Mouse (Mus musculus) ES-E14 (cell line): ENCODE data around the gene Plcd1.

ENCODE experiments used
- CHD2 ChIP-seq: IDR thresholded peaks from 2 replicates; pipeline ENCODE4 v1.6.1; 2014; ENCODE audit warnings: mild to moderate bottlenecking, low read depth, low read length, inconsistent platforms
- HCFC1 ChIP-seq: IDR thresholded peaks from 2 replicates; pipeline ENCODE4 v1.6.1; 2012; ENCODE audit warnings: low read length, inconsistent platforms, borderline replicate concordance; ENCODE audit not compliant: insufficient read depth
- MAFK ChIP-seq: IDR thresholded peaks from 2 replicates; pipeline ENCODE4 v1.6.1; 2014; ENCODE audit warnings: mild to moderate bottlenecking, low read depth, low read length, inconsistent platforms; ENCODE audit not compliant: insufficient read depth
- ZC3H11A ChIP-seq: IDR thresholded peaks from 2 replicates; pipeline ENCODE4 v1.6.1; 2012; ENCODE audit warnings: low read depth, mild to moderate bottlenecking, inconsistent platforms, low read length, borderline replicate concordance

DNA sequence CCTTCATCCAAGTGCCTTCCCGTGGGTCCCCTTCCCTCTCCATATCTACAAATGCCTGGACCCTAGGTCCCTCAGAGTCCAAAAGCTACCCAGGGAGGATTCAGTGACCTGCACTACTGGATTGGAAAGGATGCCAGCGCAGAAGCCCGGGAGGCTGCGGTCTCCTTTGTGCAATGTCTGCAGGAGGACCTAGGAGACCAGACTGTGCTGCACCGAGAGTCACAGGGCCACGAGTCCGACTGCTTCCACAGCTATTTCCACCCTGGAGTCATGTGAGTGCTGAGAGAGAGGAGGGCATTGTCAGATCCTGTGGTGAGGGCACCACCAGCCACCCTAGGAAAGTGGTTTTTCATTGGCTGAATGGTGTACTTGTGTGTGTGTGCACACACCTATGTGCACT is 35.1 kb downstream of the Plcd1 start:
- TF ChIP-seq MAFK: no peak
- TF ChIP-seq HCFC1: no peak
- no peak for TF ChIP-seq CHD2
- no peak for TF ChIP-seq ZC3H11A
